Mouse (Mus musculus): ENCODE measurements around the gene Chpf. TPM values are rescaled to one million over a fixed set of nuclear protein-coding genes. Genes with fewer than 3 reads are reported as not detected.

Chpf gene
- polyA plus RNA-seq, 1 experiment from 2014 or later: 27.0 TPM

- 7% methylated on average over 14 of the region's 14 CpGs for WGBS
- Histone ChIP-seq H3K4me2 (ENCODE audit: low read length) (no peak overlapping the region), H3K4me1 (ENCODE audit: control insufficient read depth in 2 of 2, insufficient read depth in 2 of 2, low read length in 2 of 2) (peaks cover 17 to 18% of the 10 kb centered on the region in 2 experiments), H3K27me3 (ENCODE audit: control insufficient read depth, insufficient read depth, low read length) (peaks cover 28% of the 10 kb centered on the region), H3K4me3 (ENCODE audit: control insufficient read depth in 1 of 2, insufficient read depth in 1 of 2, low read depth in 1 of 2, low read length in 2 of 2) (no peak overlapping the region), H3K9me3 (ENCODE audit: control insufficient read depth, low read length) (no peaks in the 10 kb centered on the region), H3K27ac (replicated peaks in 1 of 2; ENCODE audit: control insufficient read depth in 1 of 2, insufficient read depth in 1 of 2, low read depth in 2 of 2, low read length in 2 of 2) (no peak overlapping the region), H3K9ac (ENCODE audit: low read length) (0 out of 2 replicates have a peak overlapping the region, but pooled peaks have one; percentile 31), H3K36me3 (ENCODE audit: control insufficient read depth, insufficient read depth, low read length) (no peaks in the 10 kb centered on the region)
- no peak; the same call in 1 of the 2 replicates for ATAC-seq (ENCODE audit: insufficient number of reproducible peaks, insufficient read depth, low FRiP score, low read depth)
Observed at GRCm38 (mm10) chr1:75467215-75467927, 11.7 kb downstream of the Chpf start.

- H3K4me2 ChIP-seq (ENCODE audit: low read length): no peak overlapping the region
- H3K27ac ChIP-seq (replicated peaks in 1 of 2; ENCODE audit: control insufficient read depth in 1 of 2, insufficient read depth in 1 of 2, low read depth in 2 of 2, low read length in 2 of 2): no peak overlapping the region
- H3K9ac ChIP-seq (ENCODE audit: low read length): no peak overlapping the region
- H3K4me3 ChIP-seq (ENCODE audit: control insufficient read depth in 1 of 2, insufficient read depth in 1 of 2, low read depth in 1 of 2, low read length in 2 of 2): no peak overlapping the region
- H3K27me3 ChIP-seq (ENCODE audit: control insufficient read depth, insufficient read depth, low read length): peaks cover 11% of the 10 kb centered on the region
- H3K9me3 ChIP-seq (ENCODE audit: control insufficient read depth, low read length): no peaks in the 10 kb centered on the region
- peaks cover 24 to 27% of the 10 kb centered on the region in 2 experiments for H3K4me1 ChIP-seq (ENCODE audit: control insufficient read depth in 2 of 2, insufficient read depth in 2 of 2, low read length in 2 of 2)
- ATAC-seq (ENCODE audit: insufficient number of reproducible peaks, insufficient read depth, low FRiP score, low read depth): no peak
- H3K36me3 ChIP-seq (ENCODE audit: control insufficient read depth, insufficient read depth, low read length): no peaks in the 10 kb centered on the region
- 45% methylated on average over 5 of the region's 5 CpGs for WGBS
Observed at GRCm38 (mm10) chr1:75463652-75464204, 15.4 kb downstream of the Chpf start.

GRCm38 (mm10) chr1:75462636-75463035, 16.5 kb downstream of the Chpf start:
- Histone ChIP-seq H3K36me3 (ENCODE audit: control insufficient read depth, insufficient read depth, low read length) (no peaks in the 10 kb centered on the region), H3K9me3 (ENCODE audit: control insufficient read depth, low read length) (no peaks in the 10 kb centered on the region), H3K27ac (replicated peaks in 1 of 2; ENCODE audit: control insufficient read depth in 1 of 2, insufficient read depth in 1 of 2, low read depth in 2 of 2, low read length in 2 of 2) (no peak overlapping the region), H3K4me1 (ENCODE audit: control insufficient read depth in 2 of 2, insufficient read depth in 2 of 2, low read length in 2 of 2) (peaks cover 28 to 37% of the 10 kb centered on the region in 2 experiments), H3K4me2 (ENCODE audit: low read length) (no peak overlapping the region), H3K4me3 (ENCODE audit: control insufficient read depth in 1 of 2, insufficient read depth in 1 of 2, low read depth in 1 of 2, low read length in 2 of 2) (no peak overlapping the region), H3K27me3 (ENCODE audit: control insufficient read depth, insufficient read depth, low read length) (peaks cover 11% of the 10 kb centered on the region), H3K9ac (ENCODE audit: low read length) (no peak overlapping the region)
- 58% methylated on average over 1 of the region's 1 CpGs for WGBS
- no peak for ATAC-seq (ENCODE audit: insufficient number of reproducible peaks, insufficient read depth, low FRiP score, low read depth)

- Histone ChIP-seq H3K4me3 (ENCODE audit: control insufficient read depth in 1 of 2, insufficient read depth in 1 of 2, low read depth in 1 of 2, low read length in 2 of 2) (no peak overlapping the region), H3K4me1 (ENCODE audit: control insufficient read depth in 2 of 2, insufficient read depth in 2 of 2, low read length in 2 of 2) (peaks cover 25 to 35% of the 10 kb centered on the region in 2 experiments), H3K4me2 (ENCODE audit: low read length) (no peak overlapping the region), H3K9ac (ENCODE audit: low read length) (no peak overlapping the region), H3K9me3 (ENCODE audit: control insufficient read depth, low read length) (no peaks in the 10 kb centered on the region), H3K27me3 (ENCODE audit: control insufficient read depth, insufficient read depth, low read length) (peaks cover 29% of the 10 kb centered on the region), H3K27ac (replicated peaks in 1 of 2; ENCODE audit: control insufficient read depth in 1 of 2, insufficient read depth in 1 of 2, low read depth in 2 of 2, low read length in 2 of 2) (no peak overlapping the region), H3K36me3 (ENCODE audit: control insufficient read depth, insufficient read depth, low read length) (no peaks in the 10 kb centered on the region)
- WGBS: 46% methylated on average over 7 of the region's 7 CpGs
- no peak for ATAC-seq (ENCODE audit: insufficient number of reproducible peaks, insufficient read depth, low FRiP score, low read depth)
Observed at GRCm38 (mm10) chr1:75460297-75460696, 18.8 kb downstream of the Chpf start.

- no peak for ATAC-seq (ENCODE audit: insufficient number of reproducible peaks, insufficient read depth, low FRiP score, low read depth)
- Histone ChIP-seq H3K27me3 (ENCODE audit: control insufficient read depth, insufficient read depth, low read length) (peaks cover 37% of the 10 kb centered on the region), H3K4me2 (ENCODE audit: low read length) (peak overlapping the region; percentile 74), H3K4me1 (ENCODE audit: control insufficient read depth in 2 of 2, insufficient read depth in 2 of 2, low read length in 2 of 2) (peaks cover 17 to 27% of the 10 kb centered on the region in 2 experiments), H3K9ac (ENCODE audit: low read length) (peak overlapping the region; percentile 68), H3K27ac (replicated peaks in 1 of 2; ENCODE audit: control insufficient read depth in 1 of 2, insufficient read depth in 1 of 2, low read depth in 2 of 2, low read length in 2 of 2) (peak overlapping the region; percentile 9 to 42; a peak in 3 of 4 replicates), H3K36me3 (ENCODE audit: control insufficient read depth, insufficient read depth, low read length) (no peaks in the 10 kb centered on the region), H3K9me3 (ENCODE audit: control insufficient read depth, low read length) (no peaks in the 10 kb centered on the region), H3K4me3 (ENCODE audit: control insufficient read depth in 1 of 2, insufficient read depth in 1 of 2, low read depth in 1 of 2, low read length in 2 of 2) (peak overlapping the region; percentile 31 to 40)
- WGBS: 14% methylated on average over 23 of the region's 23 CpGs
Observed at GRCm38 (mm10) chr1:75458789-75459684, 20.1 kb downstream of the Chpf start.

GRCm38 (mm10) chr1:75458025-75458788, 20.9 kb downstream of the Chpf start:
- 2% methylated on average over 41 of the region's 42 CpGs for whole genome bisulfite sequencing
- ATAC-seq (ENCODE audit: insufficient number of reproducible peaks, insufficient read depth, low FRiP score, low read depth): peak; percentile 51
- peak overlapping the region; percentile 31 to 40 for H3K4me3 ChIP-seq (ENCODE audit: control insufficient read depth in 1 of 2, insufficient read depth in 1 of 2, low read depth in 1 of 2, low read length in 2 of 2)
- H3K9me3 ChIP-seq (ENCODE audit: control insufficient read depth, low read length): no peaks in the 10 kb centered on the region
- H3K27me3 ChIP-seq (ENCODE audit: control insufficient read depth, insufficient read depth, low read length): peaks cover 44% of the 10 kb centered on the region
- H3K4me1 ChIP-seq (ENCODE audit: control insufficient read depth in 2 of 2, insufficient read depth in 2 of 2, low read length in 2 of 2): peaks cover 11 to 22% of the 10 kb centered on the region in 2 experiments
- H3K36me3 ChIP-seq (ENCODE audit: control insufficient read depth, insufficient read depth, low read length): no peaks in the 10 kb centered on the region
- H3K4me2 ChIP-seq (ENCODE audit: low read length): peak overlapping the region; percentile 74
- peak overlapping the region; percentile 68 for H3K9ac ChIP-seq (ENCODE audit: low read length)
- H3K27ac ChIP-seq (replicated peaks in 1 of 2; ENCODE audit: control insufficient read depth in 1 of 2, insufficient read depth in 1 of 2, low read depth in 2 of 2, low read length in 2 of 2): peak overlapping the region in 1 of 2 experiments; percentile 42

GRCm38 (mm10) chr1:75457710-75458024, 21.4 kb downstream of the Chpf start:
- no peaks in the 10 kb centered on the region for H3K36me3 ChIP-seq (ENCODE audit: control insufficient read depth, insufficient read depth, low read length)
- H3K4me3 ChIP-seq (ENCODE audit: control insufficient read depth in 1 of 2, insufficient read depth in 1 of 2, low read depth in 1 of 2, low read length in 2 of 2): no peak overlapping the region
- ATAC-seq (ENCODE audit: insufficient number of reproducible peaks, insufficient read depth, low FRiP score, low read depth): no peak
- no peaks in the 10 kb centered on the region for H3K9me3 ChIP-seq (ENCODE audit: control insufficient read depth, low read length)
- H3K4me1 ChIP-seq (ENCODE audit: control insufficient read depth in 2 of 2, insufficient read depth in 2 of 2, low read length in 2 of 2): peaks cover 11 to 22% of the 10 kb centered on the region in 2 experiments
- H3K4me2 ChIP-seq (ENCODE audit: low read length): peak overlapping the region; percentile 74
- H3K9ac ChIP-seq (ENCODE audit: low read length): no peak overlapping the region
- peaks cover 49% of the 10 kb centered on the region for H3K27me3 ChIP-seq (ENCODE audit: control insufficient read depth, insufficient read depth, low read length)
- WGBS: 4% methylated on average over 7 of the region's 10 CpGs
- no peak overlapping the region for H3K27ac ChIP-seq (replicated peaks in 1 of 2; ENCODE audit: control insufficient read depth in 1 of 2, insufficient read depth in 1 of 2, low read depth in 2 of 2, low read length in 2 of 2)
